Mouse (Mus musculus): Measurements from ENCODE around the gene Crebl2.

Gene Crebl2

GRCm38 (mm10) chr6:134829786-134830700 lies at the start of gene Crebl2:
Gene Crebl2 (plus strand): TSS chr6:134830154.
- peak; percentile 98 to 99 for DNase-seq (ENCODE audit: low spot score in 2 of 2)

- no peak for DNase-seq (ENCODE audit: low spot score in 2 of 2)
Measured at GRCm38 (mm10) chr6:134781494-134781913, 48.5 kb upstream of the Crebl2 start.

- DNase-seq (ENCODE audit: low spot score in 2 of 2) = no peak
Measured at GRCm38 (mm10) chr6:134782900-134783299, 47.1 kb upstream of the Crebl2 start.

GRCm38 (mm10) chr6:134786426-134786825 lies 43.5 kb upstream of the Crebl2 start:
- no peak for DNase-seq (ENCODE audit: low spot score in 2 of 2)

- no peak for DNase-seq (ENCODE audit: low spot score in 2 of 2)
Measured at GRCm38 (mm10) chr6:134789100-134789499, 40.9 kb upstream of the Crebl2 start.

GRCm38 (mm10) chr6:134791251-134792118 lies 38.5 kb upstream of the Crebl2 start:
- DNase-seq (ENCODE audit: low spot score in 2 of 2) = peak; percentile 29 to 40

- peak; percentile 82 to 89 for DNase-seq (ENCODE audit: low spot score in 2 of 2)
Measured at GRCm38 (mm10) chr6:134792141-134793045, 37.6 kb upstream of the Crebl2 start, which contains the start of gene Dusp16. Gene Dusp16 (minus strand): TSS chr6:134792625.

- DNase-seq (ENCODE audit: low spot score in 2 of 2) = no peak
Measured at GRCm38 (mm10) chr6:134793046-134793806, 36.7 kb upstream of the Crebl2 start.

GRCm38 (mm10) chr6:134793911-134794520 lies 35.9 kb upstream of the Crebl2 start:
- peak; percentile 74 to 76 for DNase-seq (ENCODE audit: low spot score in 2 of 2)

GRCm38 (mm10) chr6:134796297-134796696 lies 33.7 kb upstream of the Crebl2 start:
- peak; percentile 26 to 40 for DNase-seq (ENCODE audit: low spot score in 2 of 2)

- DNase-seq (ENCODE audit: low spot score in 2 of 2) = no peak
Measured at GRCm38 (mm10) chr6:134801483-134801882, 28.5 kb upstream of the Crebl2 start.

GRCm38 (mm10) chr6:134802641-134803043 lies 27.3 kb upstream of the Crebl2 start:
- peak; percentile 61 to 72 for DNase-seq (ENCODE audit: low spot score in 2 of 2)

GRCm38 (mm10) chr6:134804736-134805277 lies 25.1 kb upstream of the Crebl2 start:
- DNase-seq (ENCODE audit: low spot score in 2 of 2) = no peak

- DNase-seq (ENCODE audit: low spot score in 2 of 2) = no peak
Measured at GRCm38 (mm10) chr6:134806130-134806529, 23.8 kb upstream of the Crebl2 start.

- no peak for DNase-seq (ENCODE audit: low spot score in 2 of 2)
Measured at GRCm38 (mm10) chr6:134807091-134807490, 22.9 kb upstream of the Crebl2 start.

GRCm38 (mm10) chr6:134807794-134808193 lies 22.2 kb upstream of the Crebl2 start:
- no peak for DNase-seq (ENCODE audit: low spot score in 2 of 2)

GRCm38 (mm10) chr6:134813066-134813465 lies 16.9 kb upstream of the Crebl2 start:
- DNase-seq (ENCODE audit: low spot score in 2 of 2) = no peak

- DNase-seq (ENCODE audit: low spot score in 2 of 2) = no peak
Measured at GRCm38 (mm10) chr6:134817051-134817928, 12.7 kb upstream of the Crebl2 start.

GRCm38 (mm10) chr6:134819741-134820140 lies 10.2 kb upstream of the Crebl2 start:
- DNase-seq (ENCODE audit: low spot score in 2 of 2) = no peak
